Mouse (Mus musculus) heart, postnatal 14 days (tissue): ENCODE measurements around the gene Mmp24. TPM values are rescaled to one million over a fixed set of nuclear protein-coding genes. Genes with fewer than 3 reads are reported as not detected.
A peak's percentile ranks its signal among the peaks of the same experiment; 100 is the strongest.
"Not testable (repeated sequence)": the region's sequence is repeated elsewhere in the genome, so short reads cannot be mapped to it uniquely, and the experiment has no call there.

Experiments
- DNase-seq, 2 experiments: peaks; one replicate each; pipeline ENCODE4 v3.0.0; 2021 to 2022
- intact Hi-C: fragments of 180-260 bp; cut with DNase I; formaldehyde crosslinking; loops from one replicate; pipeline ENCODE4 v1.15.1; 2025
- long read RNA-seq, 2 experiments: library from polyadenylated mRNA; stranded (forward); transcript quantifications; one replicate each; pipeline ENCODE4 v2.0.0; 2021
- total RNA-seq, 2 experiments: library from RNA; stranded (reverse); gene quantifications; 2 replicates each; pipeline ENCODE4 v1.2.3; 2021

The Mmp24 gene
- under 1 TPM in 1 of 2 experiments, not detected in 1; 0.07 TPM for total RNA-seq
- long read RNA-seq, experiment 1: 0 reads
- long read RNA-seq, experiment 2: 0 reads

- intact Hi-C loops: no loop called here
- no peak for DNase-seq
These were observed at the start of gene Mmp24 for GRCm38 (mm10) chr2:155774927-155775684. Gene Mmp24 (plus strand): TSS chr2:155775342.

GRCm38 (mm10) chr2:155726302-155726701 is 48.8 kb upstream of the Mmp24 start:
- intact Hi-C loops: no loop called here
- DNase-seq: no peak

- intact Hi-C loops: no loop called here
- DNase-seq: no peak
These were observed 47.3 kb upstream of the Mmp24 start for GRCm38 (mm10) chr2:155727764-155728395.

GRCm38 (mm10) chr2:155728742-155729141 is 46.4 kb upstream of the Mmp24 start:
- intact Hi-C loops: no loop called here
- no peak for DNase-seq

GRCm38 (mm10) chr2:155729158-155729645 is 45.9 kb upstream of the Mmp24 start, which contains the start of gene Edem2:
Gene Edem2 (minus strand): TSS chr2:155729475.
- intact Hi-C loops: no loop called here
- peak; percentile 89 to 94 for DNase-seq

- intact Hi-C loops: no loop called here
- DNase-seq: no peak
These were observed 40.1 kb upstream of the Mmp24 start for GRCm38 (mm10) chr2:155735080-155735479.

GRCm38 (mm10) chr2:155735766-155736165 is 39.4 kb upstream of the Mmp24 start, which contains the start of gene Gm17581:
Gene Gm17581 (minus strand): TSS chr2:155735866.
- DNase-seq, intact Hi-C loops: not testable (repeated sequence)

GRCm38 (mm10) chr2:155736936-155737335 is 38.2 kb upstream of the Mmp24 start:
- no peak for DNase-seq
- intact Hi-C loops: no loop called here

- no peak for DNase-seq
- intact Hi-C loops: no loop called here
These were observed 37.3 kb upstream of the Mmp24 start for GRCm38 (mm10) chr2:155737803-155738202.

GRCm38 (mm10) chr2:155742211-155742610 is 32.9 kb upstream of the Mmp24 start:
- peak; percentile 16 to 29 for DNase-seq
- intact Hi-C loops: no loop called here

- intact Hi-C loops: no loop called here
- peak; percentile 43 to 47 for DNase-seq
These were observed 32.2 kb upstream of the Mmp24 start for GRCm38 (mm10) chr2:155742931-155743337.

GRCm38 (mm10) chr2:155743351-155743750 is 31.8 kb upstream of the Mmp24 start:
- no peak for DNase-seq
- intact Hi-C loops: no loop called here

GRCm38 (mm10) chr2:155745487-155745886 is 29.7 kb upstream of the Mmp24 start:
- intact Hi-C loops: no loop called here
- no peak for DNase-seq

GRCm38 (mm10) chr2:155749394-155749793 is 25.7 kb upstream of the Mmp24 start:
- no peak for DNase-seq
- intact Hi-C loops: no loop called here

- peak; percentile 55 to 60 for DNase-seq
- intact Hi-C loops: no loop called here
These were observed 23.9 kb upstream of the Mmp24 start, which contains the start of gene Procr for GRCm38 (mm10) chr2:155751014-155751786. Gene Procr (plus strand): TSS chr2:155751117.

GRCm38 (mm10) chr2:155755746-155756145 is 19.4 kb upstream of the Mmp24 start:
- peak; percentile 42 to 66 for DNase-seq
- intact Hi-C loops: loop anchor here (2.0 kb wide), 1 partner anchor 59 kb away; no protein-coding TSS in a partner anchor

- intact Hi-C loops: no loop called here
- DNase-seq: no peak
These were observed 18.1 kb upstream of the Mmp24 start for GRCm38 (mm10) chr2:155756855-155757566.

- intact Hi-C loops: loop anchor here (1.0 to 2.0 kb wide), 3 partner anchors 69 to 248 kb away; partner anchors contain the start of gene Acss2
- DNase-seq: peak; percentile 71 to 88
These were observed 10.3 kb upstream of the Mmp24 start for GRCm38 (mm10) chr2:155764679-155765418.

GRCm38 (mm10) chr2:155773664-155774063 is 1.5 kb upstream of the Mmp24 start:
- no peak for DNase-seq
- intact Hi-C loops: no loop called here
